Mouse (Mus musculus): Measurements from ENCODE around the gene Cbr4. TPM values are rescaled to one million over a fixed set of nuclear protein-coding genes. Genes with fewer than 3 reads are reported as not detected.

The Cbr4 gene
- polyA plus RNA-seq, 1 experiment, result 66.8 TPM

- no peak overlapping the region for H3K9ac ChIP-seq (ENCODE audit: low read depth, poor library complexity, severe bottlenecking)
- no peaks in the 10 kb centered on the region for H3K9me3 ChIP-seq (replicated peaks; ENCODE audit: control insufficient read depth, insufficient read depth, low read length, poor library complexity, severe bottlenecking)
- no peak overlapping the region for H3K27ac ChIP-seq (ENCODE audit: insufficient read depth, low read length)
- no peaks in the 10 kb centered on the region for H3K4me1 ChIP-seq (ENCODE audit: control insufficient read depth, insufficient read depth, low read length)
- TF ChIP-seq POLR2A (IDR thresholded peaks at IDR 0.05; ENCODE audit: insufficient read depth, low read length) (no peak), CTCF (IDR thresholded peaks at IDR 0.05; ENCODE audit: low read depth, low read length) (no peak), EP300 (IDR thresholded peaks at IDR 0.05; ENCODE audit: insufficient read depth, low read depth, low read length) (no peak)
- no peak overlapping the region for H3K4me3 ChIP-seq (ENCODE audit: low read depth, low read length)
- H3K36me3 ChIP-seq (ENCODE audit: control insufficient read depth, insufficient read depth, low read length, poor library complexity, severe bottlenecking), result peaks cover 2% of the 10 kb centered on the region; the same call in 1 of the 2 replicates
- no peaks in the 10 kb centered on the region for H3K27me3 ChIP-seq (ENCODE audit: control insufficient read depth, insufficient read depth, low read length, poor library complexity, severe bottlenecking)
These were observed 9.6 kb downstream of the Cbr4 start for GRCm38 (mm10) chr8:61497110-61497509.

- TF ChIP-seq CTCF (IDR thresholded peaks at IDR 0.05; ENCODE audit: low read depth, low read length), result peak; percentile 31
- no peak for TF ChIP-seq EP300 (IDR thresholded peaks at IDR 0.05; ENCODE audit: insufficient read depth, low read depth, low read length)
- TF ChIP-seq POLR2A (IDR thresholded peaks at IDR 0.05; ENCODE audit: insufficient read depth, low read length), result no peak
- Histone ChIP-seq H3K9ac (ENCODE audit: low read depth, poor library complexity, severe bottlenecking) (no peak overlapping the region), H3K9me3 (replicated peaks; ENCODE audit: control insufficient read depth, insufficient read depth, low read length, poor library complexity, severe bottlenecking) (peaks cover 4% of the 10 kb centered on the region; the same call in 1 of the 2 replicates), H3K4me1 (ENCODE audit: control insufficient read depth, insufficient read depth, low read length) (no peaks in the 10 kb centered on the region), H3K27me3 (ENCODE audit: control insufficient read depth, insufficient read depth, low read length, poor library complexity, severe bottlenecking) (no peaks in the 10 kb centered on the region), H3K4me3 (ENCODE audit: low read depth, low read length) (no peak overlapping the region), H3K36me3 (ENCODE audit: control insufficient read depth, insufficient read depth, low read length, poor library complexity, severe bottlenecking) (peaks cover 2% of the 10 kb centered on the region; the same call in 1 of the 2 replicates), H3K27ac (ENCODE audit: insufficient read depth, low read length) (no peak overlapping the region)
These were observed 11.5 kb downstream of the Cbr4 start for GRCm38 (mm10) chr8:61499035-61499434.

- H3K9ac ChIP-seq (ENCODE audit: low read depth, poor library complexity, severe bottlenecking), result no peak overlapping the region
- TF ChIP-seq CTCF (IDR thresholded peaks at IDR 0.05; ENCODE audit: low read depth, low read length) (no peak), POLR2A (IDR thresholded peaks at IDR 0.05; ENCODE audit: insufficient read depth, low read length) (no peak), EP300 (IDR thresholded peaks at IDR 0.05; ENCODE audit: insufficient read depth, low read depth, low read length) (no peak)
- no peaks in the 10 kb centered on the region for H3K36me3 ChIP-seq (ENCODE audit: control insufficient read depth, insufficient read depth, low read length, poor library complexity, severe bottlenecking)
- H3K9me3 ChIP-seq (replicated peaks; ENCODE audit: control insufficient read depth, insufficient read depth, low read length, poor library complexity, severe bottlenecking), result peaks cover 4% of the 10 kb centered on the region; the same call in 1 of the 2 replicates
- no peaks in the 10 kb centered on the region for H3K4me1 ChIP-seq (ENCODE audit: control insufficient read depth, insufficient read depth, low read length)
- H3K4me3 ChIP-seq (ENCODE audit: low read depth, low read length), result no peak overlapping the region
- no peak overlapping the region for H3K27ac ChIP-seq (ENCODE audit: insufficient read depth, low read length)
- no peaks in the 10 kb centered on the region for H3K27me3 ChIP-seq (ENCODE audit: control insufficient read depth, insufficient read depth, low read length, poor library complexity, severe bottlenecking)
These were observed 13.4 kb downstream of the Cbr4 start for GRCm38 (mm10) chr8:61500914-61501313.

DNA sequence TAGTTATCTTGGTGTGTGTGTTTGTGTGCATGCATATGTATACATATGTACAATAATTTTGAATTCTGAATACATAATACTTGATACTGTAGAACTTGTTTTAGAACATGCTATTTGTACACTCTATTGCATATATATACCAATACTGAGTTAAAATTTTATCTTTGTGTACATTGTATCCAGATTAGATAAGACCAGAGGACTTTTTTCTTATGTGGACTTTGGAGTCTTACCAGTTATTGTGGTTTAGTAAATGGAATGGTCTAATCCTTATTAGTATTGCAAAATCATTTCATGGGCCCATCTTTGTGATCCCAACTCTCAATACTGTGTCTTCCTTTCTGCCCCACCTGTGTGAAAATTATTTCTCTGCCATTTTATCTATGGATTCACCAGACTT, 14.7 kb downstream of the Cbr4 start:
- Histone ChIP-seq H3K9me3 (replicated peaks; ENCODE audit: control insufficient read depth, insufficient read depth, low read length, poor library complexity, severe bottlenecking) (peaks cover 4% of the 10 kb centered on the region; the same call in 1 of the 2 replicates), H3K27ac (ENCODE audit: insufficient read depth, low read length) (no peak overlapping the region), H3K4me3 (ENCODE audit: low read depth, low read length) (no peak overlapping the region), H3K27me3 (ENCODE audit: control insufficient read depth, insufficient read depth, low read length, poor library complexity, severe bottlenecking) (no peaks in the 10 kb centered on the region), H3K4me1 (ENCODE audit: control insufficient read depth, insufficient read depth, low read length) (no peaks in the 10 kb centered on the region), H3K9ac (ENCODE audit: low read depth, poor library complexity, severe bottlenecking) (no peak overlapping the region), H3K36me3 (ENCODE audit: control insufficient read depth, insufficient read depth, low read length, poor library complexity, severe bottlenecking) (no peaks in the 10 kb centered on the region)
- TF ChIP-seq EP300 (IDR thresholded peaks at IDR 0.05; ENCODE audit: insufficient read depth, low read depth, low read length) (no peak), CTCF (IDR thresholded peaks at IDR 0.05; ENCODE audit: low read depth, low read length) (no peak)

- H3K36me3 ChIP-seq (ENCODE audit: control insufficient read depth, insufficient read depth, low read length, poor library complexity, severe bottlenecking), result peaks cover 9% of the 10 kb centered on the region
- H3K9me3 ChIP-seq (replicated peaks; ENCODE audit: control insufficient read depth, insufficient read depth, low read length, poor library complexity, severe bottlenecking), result no peaks in the 10 kb centered on the region
- TF ChIP-seq EP300 (IDR thresholded peaks at IDR 0.05; ENCODE audit: insufficient read depth, low read depth, low read length), result no peak
- no peak overlapping the region for H3K4me3 ChIP-seq (ENCODE audit: low read depth, low read length)
- no peaks in the 10 kb centered on the region for H3K27me3 ChIP-seq (ENCODE audit: control insufficient read depth, insufficient read depth, low read length, poor library complexity, severe bottlenecking)
- H3K27ac ChIP-seq (ENCODE audit: insufficient read depth, low read length), result no peak overlapping the region
- no peak overlapping the region for H3K9ac ChIP-seq (ENCODE audit: low read depth, poor library complexity, severe bottlenecking)
- peaks cover 2% of the 10 kb centered on the region for H3K4me1 ChIP-seq (ENCODE audit: control insufficient read depth, insufficient read depth, low read length)
These were observed 27.8 kb downstream of the Cbr4 start for GRCm38 (mm10) chr8:61515110-61515930.
